Mouse (Mus musculus): ENCODE measurements around the gene Lce3f. TPM values are rescaled to one million over a fixed set of nuclear protein-coding genes. Genes with fewer than 3 reads are reported as not detected.

Gene Lce3f
- polyA plus RNA-seq, 1 experiment from 2014 or later, result not detected

- Histone ChIP-seq H3K9ac (replicated peaks; ENCODE audit: low read length) (peak overlapping the region; percentile 62), H3K27me3 (ENCODE audit: control insufficient read depth, insufficient read depth, low read length) (no peaks in the 10 kb centered on the region), H3K4me3 (replicated peaks; ENCODE audit: low read depth, low read length) (peak overlapping the region; percentile 51), H3K9me3 (ENCODE audit: control insufficient read depth, low read length) (no peaks in the 10 kb centered on the region), H3K4me2 (ENCODE audit: low read length) (peak overlapping the region; percentile 82), H3K4me1 (ENCODE audit: control insufficient read depth, insufficient read depth, low read length) (no peaks in the 10 kb centered on the region), H3K27ac (replicated peaks; ENCODE audit: low read depth, low read length) (no peak overlapping the region), H3K36me3 (ENCODE audit: control insufficient read depth, insufficient read depth, low read length) (no peaks in the 10 kb centered on the region)
- DNase-seq (no peak), ATAC-seq (ENCODE audit: low FRiP score, low TSS enrichment) (no peak)
- 15% methylated on average over 5 of the region's 5 CpGs for WGBS
Observed at GRCm38 (mm10) chr3:93014871-93015270, 22.8 kb downstream of the Lce3f start.

DNA sequence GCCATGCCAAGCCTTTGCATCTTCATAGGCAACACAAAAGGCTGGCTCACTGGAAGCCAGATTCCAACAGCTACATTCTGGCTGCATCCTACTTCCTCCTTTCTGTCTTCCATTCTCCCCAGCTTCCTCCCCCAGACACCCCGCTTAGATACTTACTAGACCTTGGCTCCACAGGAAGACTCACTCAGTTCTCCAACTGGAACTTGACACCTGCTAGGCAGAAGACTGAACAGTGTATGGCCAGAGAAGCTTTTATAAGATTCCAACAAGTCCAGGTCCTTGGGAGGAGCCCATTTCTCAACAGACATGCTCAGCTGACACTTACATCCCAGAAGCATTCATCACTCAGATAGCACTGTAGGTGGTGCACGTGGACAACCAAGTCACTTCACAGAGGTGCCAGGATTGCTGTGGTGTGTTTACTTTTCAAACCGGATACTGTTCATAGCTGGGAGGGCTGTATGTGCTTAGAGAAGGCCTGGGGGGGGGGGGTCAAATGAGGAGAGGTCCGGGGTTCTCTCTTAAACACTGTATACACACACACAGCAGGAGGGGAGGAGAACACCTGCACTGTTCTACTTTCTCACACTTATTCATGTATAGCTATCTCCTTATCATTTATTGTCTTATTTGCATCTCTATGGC, 23.6 kb downstream of the Lce3f start, which contains the start of gene Crct1:
TSS of gene Crct1 (minus strand) at position 228 of the 645 bp plus-strand sequence.
- Histone ChIP-seq H3K4me2 (ENCODE audit: low read length) (peak within 1 kb of the TSS; percentile 82), H3K36me3 (ENCODE audit: control insufficient read depth, insufficient read depth, low read length) (no peaks in the 10 kb centered on the region), H3K4me3 (replicated peaks; ENCODE audit: low read depth, low read length) (peak within 1 kb of the TSS; percentile 51), H3K9me3 (ENCODE audit: control insufficient read depth, low read length) (no peaks in the 10 kb centered on the region), H3K27me3 (ENCODE audit: control insufficient read depth, insufficient read depth, low read length) (no peaks in the 10 kb centered on the region), H3K27ac (replicated peaks; ENCODE audit: low read depth, low read length) (peak within 1 kb of the TSS; percentile 53; the same call in 1 of the 2 replicates), H3K9ac (replicated peaks; ENCODE audit: low read length) (peak within 1 kb of the TSS; percentile 62), H3K4me1 (ENCODE audit: control insufficient read depth, insufficient read depth, low read length) (no peaks in the 10 kb centered on the region)
- peak; percentile 8 for DNase-seq
- no peak for ATAC-seq (ENCODE audit: low FRiP score, low TSS enrichment)
- WGBS, result 53% methylated on average over 4 of the region's 4 CpGs

DNA sequence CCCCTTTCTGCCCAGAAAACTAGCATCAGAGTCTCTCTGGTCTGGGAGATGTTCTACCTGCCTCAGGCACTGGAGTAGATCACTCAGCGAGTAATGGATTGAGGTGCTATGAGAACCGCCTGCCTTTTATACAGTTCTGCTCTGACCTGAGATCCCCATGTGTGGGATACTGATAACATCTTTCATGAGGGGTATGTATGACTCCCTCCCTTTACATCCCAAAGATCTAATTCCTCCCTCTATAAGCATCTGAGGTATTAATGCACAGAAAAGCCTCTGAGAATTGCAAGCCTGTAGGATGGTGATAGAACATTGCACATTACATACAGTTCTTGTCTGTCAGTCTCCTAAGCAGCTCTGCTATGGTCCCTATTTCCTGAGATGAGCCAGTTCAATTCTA, 26.9 kb downstream of the Lce3f start, which contains the start of gene Lce1m:
TSS of gene Lce1m (minus strand) at position 101 of the 400 bp plus-strand sequence.
- no peaks in the 10 kb centered on the region for H3K9me3 ChIP-seq (ENCODE audit: control insufficient read depth, low read length)
- no peak within 1 kb of the TSS for H3K4me3 ChIP-seq (replicated peaks; ENCODE audit: low read depth, low read length)
- H3K27ac ChIP-seq (replicated peaks; ENCODE audit: low read depth, low read length), result no peak within 1 kb of the TSS
- WGBS, result 97% methylated on average over 2 of the region's 2 CpGs
- H3K4me2 ChIP-seq (ENCODE audit: low read length), result no peak within 1 kb of the TSS
- DNase-seq, result no peak
- no peaks in the 10 kb centered on the region for H3K36me3 ChIP-seq (ENCODE audit: control insufficient read depth, insufficient read depth, low read length)
- no peaks in the 10 kb centered on the region for H3K27me3 ChIP-seq (ENCODE audit: control insufficient read depth, insufficient read depth, low read length)
- no peaks in the 10 kb centered on the region for H3K4me1 ChIP-seq (ENCODE audit: control insufficient read depth, insufficient read depth, low read length)
- no peak for ATAC-seq (ENCODE audit: low FRiP score, low TSS enrichment)
- no peak within 1 kb of the TSS for H3K9ac ChIP-seq (replicated peaks; ENCODE audit: low read length)

GRCm38 (mm10) chr3:93021171-93021570, 29.1 kb downstream of the Lce3f start:
- Histone ChIP-seq H3K36me3 (ENCODE audit: control insufficient read depth, insufficient read depth, low read length) (no peaks in the 10 kb centered on the region), H3K27me3 (ENCODE audit: control insufficient read depth, insufficient read depth, low read length) (no peaks in the 10 kb centered on the region), H3K9ac (replicated peaks; ENCODE audit: low read length) (no peak overlapping the region), H3K27ac (replicated peaks; ENCODE audit: low read depth, low read length) (no peak overlapping the region), H3K4me2 (ENCODE audit: low read length) (no peak overlapping the region), H3K4me1 (ENCODE audit: control insufficient read depth, insufficient read depth, low read length) (no peaks in the 10 kb centered on the region), H3K9me3 (ENCODE audit: control insufficient read depth, low read length) (no peaks in the 10 kb centered on the region), H3K4me3 (replicated peaks; ENCODE audit: low read depth, low read length) (no peak overlapping the region)
- WGBS, result 91% methylated on average over 1 of the region's 1 CpGs
- DNase-seq, result no peak
- ATAC-seq (ENCODE audit: low FRiP score, low TSS enrichment), result no peak

DNA sequence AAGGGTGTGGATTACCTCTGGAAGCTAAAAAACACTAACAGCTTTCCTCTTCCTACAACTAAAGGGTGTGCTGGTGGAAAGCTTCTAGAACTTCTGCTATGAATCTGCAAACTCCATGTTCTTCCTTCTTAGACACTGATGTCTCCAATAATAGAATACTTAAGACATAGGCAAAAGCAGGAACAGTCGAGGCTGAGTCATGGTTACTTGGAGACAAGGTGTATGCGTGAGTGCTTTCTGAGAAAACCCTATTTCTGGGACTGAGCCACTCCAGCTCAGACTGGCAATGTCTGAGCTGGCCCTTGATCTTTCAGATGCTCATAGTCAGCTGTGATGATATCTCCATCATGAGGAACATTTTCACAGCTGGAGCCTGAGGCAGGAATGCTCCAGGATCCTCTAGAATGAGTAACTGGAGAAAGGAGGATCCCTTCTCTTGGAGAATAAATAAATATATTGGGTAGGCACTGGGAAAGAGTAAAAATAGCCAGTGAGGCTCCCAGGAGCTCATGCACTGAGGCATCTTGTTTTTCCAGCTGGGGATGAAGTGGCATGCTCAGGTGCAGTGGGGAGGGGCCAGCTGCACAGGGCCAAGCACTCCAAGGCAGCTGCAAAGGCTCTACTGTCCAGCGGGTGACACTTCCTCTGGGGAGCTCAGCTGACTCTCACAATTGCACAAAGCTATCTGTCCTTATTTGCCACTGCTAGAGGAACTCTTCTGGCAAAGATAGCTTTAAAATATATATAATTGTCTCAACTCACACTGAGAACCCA, 31.6 kb downstream of the Lce3f start:
- no peaks in the 10 kb centered on the region for H3K9me3 ChIP-seq (ENCODE audit: control insufficient read depth, low read length)
- DNase-seq (no peak), ATAC-seq (ENCODE audit: low FRiP score, low TSS enrichment) (no peak)
- H3K27ac ChIP-seq (replicated peaks; ENCODE audit: low read depth, low read length), result no peak overlapping the region
- no peaks in the 10 kb centered on the region for H3K4me1 ChIP-seq (ENCODE audit: control insufficient read depth, insufficient read depth, low read length)
- no peak overlapping the region for H3K4me2 ChIP-seq (ENCODE audit: low read length)
- no peaks in the 10 kb centered on the region for H3K36me3 ChIP-seq (ENCODE audit: control insufficient read depth, insufficient read depth, low read length)
- H3K27me3 ChIP-seq (ENCODE audit: control insufficient read depth, insufficient read depth, low read length), result no peaks in the 10 kb centered on the region
- H3K4me3 ChIP-seq (replicated peaks; ENCODE audit: low read depth, low read length), result no peak overlapping the region
- H3K9ac ChIP-seq (replicated peaks; ENCODE audit: low read length), result no peak overlapping the region
- 78% methylated on average over 3 of the region's 3 CpGs for WGBS

DNA sequence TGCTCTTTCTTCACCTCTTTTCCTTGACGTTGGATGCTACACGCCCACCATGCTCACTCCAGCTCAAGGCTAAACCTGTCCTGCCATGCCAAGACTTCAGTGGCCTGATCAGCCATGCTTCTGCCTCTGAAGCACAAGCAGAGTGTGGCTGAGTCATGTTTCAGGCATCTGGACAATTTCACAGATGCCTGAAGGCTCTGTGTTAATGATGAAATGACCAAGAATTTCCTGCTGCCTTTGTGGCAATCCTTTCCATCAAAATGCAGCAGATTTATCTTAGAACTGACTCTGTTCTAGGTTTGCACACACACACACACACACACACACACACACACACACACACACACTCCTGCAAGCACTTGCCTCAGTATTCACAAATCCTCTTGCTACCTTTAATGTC, 33.5 kb downstream of the Lce3f start:
- Histone ChIP-seq H3K27me3 (ENCODE audit: control insufficient read depth, insufficient read depth, low read length) (no peaks in the 10 kb centered on the region), H3K36me3 (ENCODE audit: control insufficient read depth, insufficient read depth, low read length) (no peaks in the 10 kb centered on the region), H3K27ac (replicated peaks; ENCODE audit: low read depth, low read length) (no peak overlapping the region), H3K4me3 (replicated peaks; ENCODE audit: low read depth, low read length) (no peak overlapping the region), H3K9ac (replicated peaks; ENCODE audit: low read length) (no peak overlapping the region), H3K4me1 (ENCODE audit: control insufficient read depth, insufficient read depth, low read length) (no peaks in the 10 kb centered on the region), H3K9me3 (ENCODE audit: control insufficient read depth, low read length) (no peaks in the 10 kb centered on the region), H3K4me2 (ENCODE audit: low read length) (no peak overlapping the region)
- ATAC-seq (ENCODE audit: low FRiP score, low TSS enrichment) (no peak), DNase-seq (no peak)
- WGBS, result 89% methylated on average over 2 of the region's 2 CpGs

DNA sequence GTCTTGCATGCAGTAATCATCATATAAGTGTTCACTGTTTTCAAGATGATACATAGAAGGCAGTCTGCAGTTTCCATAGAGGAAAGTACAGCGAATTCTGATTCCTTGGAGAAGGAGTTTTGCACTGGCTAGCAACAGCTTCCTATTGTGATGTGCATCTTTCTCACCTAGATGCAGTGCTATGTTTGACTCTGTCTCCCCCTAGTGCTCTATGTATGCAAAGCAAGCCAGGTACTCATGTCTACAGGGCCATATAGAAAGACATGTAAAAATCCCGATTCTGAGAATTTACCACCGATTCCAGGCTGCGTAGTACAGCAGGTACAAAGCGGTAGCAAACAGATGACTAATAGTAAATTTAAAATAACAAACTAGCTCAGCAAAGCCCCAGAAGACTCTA, 39.4 kb downstream of the Lce3f start:
- H3K4me1 ChIP-seq (ENCODE audit: control insufficient read depth, insufficient read depth, low read length), result no peaks in the 10 kb centered on the region
- H3K4me3 ChIP-seq (replicated peaks; ENCODE audit: low read depth, low read length), result no peak overlapping the region
- no peak overlapping the region for H3K9ac ChIP-seq (replicated peaks; ENCODE audit: low read length)
- no peaks in the 10 kb centered on the region for H3K9me3 ChIP-seq (ENCODE audit: control insufficient read depth, low read length)
- H3K4me2 ChIP-seq (ENCODE audit: low read length), result no peak overlapping the region
- no peaks in the 10 kb centered on the region for H3K27me3 ChIP-seq (ENCODE audit: control insufficient read depth, insufficient read depth, low read length)
- H3K27ac ChIP-seq (replicated peaks; ENCODE audit: low read depth, low read length), result no peak overlapping the region
- no peaks in the 10 kb centered on the region for H3K36me3 ChIP-seq (ENCODE audit: control insufficient read depth, insufficient read depth, low read length)
- peak; percentile 90 for DNase-seq
- ATAC-seq (ENCODE audit: low FRiP score, low TSS enrichment), result peak; percentile 89
- 61% methylated on average over 5 of the region's 5 CpGs for WGBS

Measured in midbrain, embryonic 14.5 days (tissue).